Mouse (Mus musculus): ENCODE data around the gene Ier3. TPM values are rescaled to one million over a fixed set of nuclear protein-coding genes. Genes with fewer than 3 reads are reported as not detected.
A peak's percentile ranks its signal among the peaks of the same experiment; 100 is the strongest.
"Not testable (repeated sequence)": the region's sequence is repeated elsewhere in the genome, so short reads cannot be mapped to it uniquely, and the experiment has no call there.

The Ier3 gene
- total RNA-seq, 2 experiments from 2014 or later: 3.8 to 4.2 TPM

GRCm38 (mm10) chr17:35834696-35835422, 13.4 kb downstream of the Ier3 start:
- peak; percentile 38 to 52 for DNase-seq (ENCODE audit: low spot score in 2 of 2)

- no peak for DNase-seq (ENCODE audit: low spot score in 2 of 2)
Measured at GRCm38 (mm10) chr17:35835424-35836140, 14.1 kb downstream of the Ier3 start.

- DNase-seq (ENCODE audit: low spot score in 2 of 2): peak; percentile 90 to 94
Measured at GRCm38 (mm10) chr17:35836178-35836965, 14.9 kb downstream of the Ier3 start.

GRCm38 (mm10) chr17:35836991-35837422, 15.5 kb downstream of the Ier3 start:
- DNase-seq (ENCODE audit: low spot score in 2 of 2): peak; percentile 74 to 87

GRCm38 (mm10) chr17:35837487-35837886, 16.0 kb downstream of the Ier3 start:
- peak in 1 of 2 experiments; percentile 58 for DNase-seq (ENCODE audit: low spot score in 2 of 2)

GRCm38 (mm10) chr17:35838122-35838544, 16.6 kb downstream of the Ier3 start, which contains the start of gene Tubb5:
Tubb5 (minus strand) TSS chr17:35838306.
- peak; percentile 93 to 98 for DNase-seq (ENCODE audit: low spot score in 2 of 2)

GRCm38 (mm10) chr17:35838570-35838969, 17.1 kb downstream of the Ier3 start:
- DNase-seq (ENCODE audit: low spot score in 2 of 2): no peak

- not testable (repeated sequence) for DNase-seq (ENCODE audit: low spot score in 2 of 2)
Measured at GRCm38 (mm10) chr17:35839002-35839401, 17.5 kb downstream of the Ier3 start.

GRCm38 (mm10) chr17:35840561-35840960, 19.1 kb downstream of the Ier3 start:
- no peak for DNase-seq (ENCODE audit: low spot score in 2 of 2)

GRCm38 (mm10) chr17:35841076-35841950, 19.8 kb downstream of the Ier3 start, which contains the start of gene Mdc1:
Mdc1 (plus strand) TSS chr17:35841515.
- peak; percentile 99 to 100 for DNase-seq (ENCODE audit: low spot score in 2 of 2)

- no peak for DNase-seq (ENCODE audit: low spot score in 2 of 2)
Measured at GRCm38 (mm10) chr17:35842006-35842405, 20.5 kb downstream of the Ier3 start.

- no peak for DNase-seq (ENCODE audit: low spot score in 2 of 2)
Measured at GRCm38 (mm10) chr17:35843514-35843913, 22.0 kb downstream of the Ier3 start.

- DNase-seq (ENCODE audit: low spot score in 2 of 2): no peak
Measured at GRCm38 (mm10) chr17:35848112-35848511, 26.6 kb downstream of the Ier3 start.

GRCm38 (mm10) chr17:35850974-35851373, 29.5 kb downstream of the Ier3 start:
- DNase-seq (ENCODE audit: low spot score in 2 of 2): no peak

GRCm38 (mm10) chr17:35859371-35859770, 37.9 kb downstream of the Ier3 start:
- no peak for DNase-seq (ENCODE audit: low spot score in 2 of 2)

- DNase-seq (ENCODE audit: low spot score in 2 of 2): no peak
Measured at GRCm38 (mm10) chr17:35859835-35860234, 38.4 kb downstream of the Ier3 start.

GRCm38 (mm10) chr17:35860831-35861197, 39.3 kb downstream of the Ier3 start:
- DNase-seq (ENCODE audit: low spot score in 2 of 2): no peak

GRCm38 (mm10) chr17:35861198-35861857, 39.8 kb downstream of the Ier3 start, which contains the start of gene Nrm:
Nrm (plus strand) TSS chr17:35861318.
- DNase-seq (ENCODE audit: low spot score in 2 of 2): peak; percentile 89 to 92

GRCm38 (mm10) chr17:35864832-35865353, 43.4 kb downstream of the Ier3 start:
- no peak for DNase-seq (ENCODE audit: low spot score in 2 of 2)
